Mouse (Mus musculus) kidney, postnatal 0 days (tissue): ENCODE results near the gene Gm9964. TPM values are rescaled to one million over a fixed set of nuclear protein-coding genes. Genes with fewer than 3 reads are reported as not detected.
"Not testable (repeated sequence)": the region's sequence is repeated elsewhere in the genome, so short reads cannot be mapped to it uniquely, and the experiment has no call there.

Source experiments
- ATAC-seq: fragments of 200-750 bp; cut with Nextera tagmentation; replicated peaks from 2 replicates; pipeline ENCODE4 v1.8.0; 2017; ENCODE audit warnings: low read depth, moderate number of reproducible peaks, moderate TSS enrichment, moderate library complexity; ENCODE audit not compliant: low FRiP score
- DNase-seq: peaks from one replicate; pipeline ENCODE4 v3.0.0-alpha.2; 2016; ENCODE audit warnings: low spot score
- H3K27ac ChIP-seq: fragments of 300-500 bp; sonication (generic); 2 replicates; pipeline ENCODE4 v1.5.1; 2014; ENCODE audit warnings: mild to moderate bottlenecking
- H3K27me3 ChIP-seq: fragments of 300-500 bp; sonication (generic); 2 replicates; pipeline ENCODE4 v1.6.1; 2014; ENCODE audit warnings: low read length, mixed read lengths; ENCODE audit not compliant: insufficient read depth
- H3K36me3 ChIP-seq: fragments of 300-500 bp; sonication (generic); 2 replicates; pipeline ENCODE4 v1.6.1; 2014; ENCODE audit warnings: low read length, mixed read lengths; ENCODE audit not compliant: insufficient read depth
- H3K4me1 ChIP-seq: fragments of 300-500 bp; sonication (generic); replicated peaks from 2 replicates; pipeline ENCODE4 v1.6.1; 2014; ENCODE audit warnings: antibody characterized with exemption, low read length, mixed read lengths; ENCODE audit not compliant: insufficient read depth
- H3K4me2 ChIP-seq: fragments of 300-500 bp; sonication (generic); 2 replicates; pipeline ENCODE4 v1.6.1; 2014; ENCODE audit warnings: mild to moderate bottlenecking, low read length, moderate library complexity, mixed read lengths
- H3K4me3 ChIP-seq: fragments of 300-500 bp; sonication (generic); replicated peaks from 2 replicates; pipeline ENCODE4 v1.5.1; 2014; ENCODE audit warnings: low read depth, low read length
- H3K9ac ChIP-seq: fragments of 300-500 bp; sonication (generic); 2 replicates; pipeline ENCODE4 v1.6.1; 2014; ENCODE audit warnings: low read depth, low read length
- H3K9me3 ChIP-seq: fragments of 300-500 bp; sonication (generic); replicated peaks from 2 replicates; pipeline ENCODE4 v1.6.1; 2016; ENCODE audit warnings: low read length, inconsistent platforms, mixed read lengths
- CTCF ChIP-seq: IDR thresholded peaks from 2 replicates; pipeline ENCODE4 v1.5.1; 2016; ENCODE audit warnings: antibody characterized with exemption, low read depth, mild to moderate bottlenecking, moderate library complexity
- WGBS: fragments of 180-500 bp; shearing (Covaris S2); extraction: QIAGEN DNeasy Blood & Tissue Kit; methylation state at CpG from one replicate; pipeline ENCODE4 v1.1.7; 2014; 5-methylcytosine and 5-hydroxymethylcytosine counted together
- polyA plus RNA-seq: library from polyadenylated mRNA; unstranded; fragments of >200 nt; fragmentation: Nextera tagmentation; extraction: Ambion mirVana; gene quantifications from 2 replicates; pipeline ENCODE4 v1.2.1, GENCODE M21; 2015

The Gm9964 gene
- polyA plus RNA-seq, 1 experiment from 2014 or later = not detected

DNA sequence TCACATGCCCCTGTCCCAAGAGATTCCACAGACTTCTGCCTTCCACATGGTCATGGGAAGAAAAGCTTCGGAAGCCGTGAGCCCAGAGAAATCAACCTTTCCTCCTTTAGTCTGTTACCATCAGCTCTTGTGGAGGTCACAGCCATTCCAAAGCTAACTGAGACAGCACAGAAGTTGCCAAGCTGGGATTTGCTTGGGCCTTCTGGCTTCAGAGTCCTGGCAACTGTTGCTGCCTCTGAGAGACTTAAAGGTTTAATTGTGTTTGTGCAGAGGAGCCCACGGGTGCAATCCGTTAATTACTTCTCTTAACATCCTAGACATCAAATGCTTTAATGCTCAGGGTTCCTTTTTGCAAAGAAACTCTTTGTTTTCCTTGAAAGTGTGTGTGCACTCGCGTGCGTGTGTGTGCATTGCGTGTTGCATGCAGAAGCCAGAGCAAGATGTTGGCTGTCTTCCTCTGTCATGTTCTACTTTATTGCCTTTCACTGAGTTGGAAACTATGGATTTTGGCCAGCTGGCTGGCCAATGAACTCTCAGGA, 20.2 kb upstream of the Gm9964 start:
- 72% methylated on average over 8 of the region's 8 CpGs for WGBS
- Histone ChIP-seq H3K4me3 (no peak overlapping the region), H3K27me3 (no peaks in the 10 kb centered on the region), H3K9me3 (no peaks in the 10 kb centered on the region), H3K4me2 (no peak overlapping the region), H3K4me1 (no peaks in the 10 kb centered on the region), H3K27ac (no peak overlapping the region), H3K36me3 (no peaks in the 10 kb centered on the region), H3K9ac (no peak overlapping the region)
- no peak for DNase-seq
- no peak for TF ChIP-seq CTCF
- ATAC-seq = no peak

DNA sequence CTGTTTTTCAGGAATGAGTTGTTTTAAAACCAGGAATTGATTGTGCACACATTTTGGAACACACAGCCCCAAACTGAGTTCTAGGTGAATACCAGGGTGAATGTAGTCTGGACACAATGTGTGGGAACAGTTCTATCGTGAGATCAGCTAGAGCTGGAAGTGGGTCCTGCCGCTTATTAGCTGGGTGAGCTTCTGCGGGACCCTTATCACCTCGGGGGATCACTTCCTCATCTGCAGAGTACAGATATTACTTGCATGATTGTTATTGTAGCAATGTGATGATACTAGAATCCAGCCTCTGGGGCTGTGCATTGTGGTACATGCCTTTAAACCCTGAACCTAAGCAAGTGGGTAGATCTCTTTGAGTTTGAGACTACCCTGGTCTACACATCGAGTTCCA, 13.8 kb upstream of the Gm9964 start:
- no peaks in the 10 kb centered on the region for H3K27me3 ChIP-seq
- H3K36me3 ChIP-seq = no peaks in the 10 kb centered on the region
- no peak overlapping the region for H3K4me3 ChIP-seq
- H3K4me1 ChIP-seq = peaks cover 8% of the 10 kb centered on the region; the same call in 1 of the 2 replicates
- DNase-seq (no peak), ATAC-seq (no peak)
- no peak overlapping the region for H3K27ac ChIP-seq
- 68% methylated on average over 5 of the region's 5 CpGs for WGBS
- TF ChIP-seq CTCF = no peak
- H3K9ac ChIP-seq = no peak overlapping the region
- H3K9me3 ChIP-seq = no peaks in the 10 kb centered on the region
- no peak overlapping the region for H3K4me2 ChIP-seq

DNA sequence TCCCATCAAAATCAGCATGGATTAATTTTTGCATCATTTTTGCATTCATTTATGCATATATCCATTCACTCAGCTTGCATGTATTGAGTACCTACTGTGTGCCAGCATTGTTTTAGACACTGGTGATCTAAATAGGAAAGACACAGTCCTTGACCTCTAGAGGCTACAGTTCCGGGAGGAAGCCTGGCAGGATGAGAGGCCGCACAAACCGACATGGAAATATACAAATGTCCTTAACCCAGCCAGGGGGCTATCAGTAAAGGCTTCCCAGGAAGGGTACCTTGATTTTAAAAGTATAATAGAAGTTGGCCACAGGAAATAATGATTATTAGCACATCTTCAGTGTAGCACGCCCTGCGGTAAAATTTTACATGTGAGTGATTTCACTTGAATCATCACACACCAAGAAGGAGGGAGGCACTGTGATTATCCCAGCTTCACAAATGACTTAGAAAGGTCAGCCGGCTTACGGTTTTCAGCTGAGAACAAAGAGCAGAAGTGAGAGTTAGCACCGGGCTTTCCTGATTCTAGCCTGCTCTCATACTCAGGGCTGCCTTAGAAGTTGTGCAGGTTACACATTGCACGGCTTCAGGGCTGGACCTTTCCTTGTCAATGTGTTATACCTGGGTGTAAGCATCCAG, 11.0 kb upstream of the Gm9964 start:
- Histone ChIP-seq H3K27me3 (no peaks in the 10 kb centered on the region), H3K4me1 (peaks cover 8% of the 10 kb centered on the region; the same call in 1 of the 2 replicates), H3K9me3 (no peaks in the 10 kb centered on the region), H3K9ac (no peak overlapping the region), H3K4me2 (no peak overlapping the region), H3K27ac (peak overlapping the region; percentile 78; the same call in 1 of the 2 replicates), H3K4me3 (no peak overlapping the region), H3K36me3 (no peaks in the 10 kb centered on the region)
- DNase-seq = no peak
- ATAC-seq = no peak
- no peak for TF ChIP-seq CTCF
- WGBS = 33% methylated on average over 9 of the region's 9 CpGs

DNA sequence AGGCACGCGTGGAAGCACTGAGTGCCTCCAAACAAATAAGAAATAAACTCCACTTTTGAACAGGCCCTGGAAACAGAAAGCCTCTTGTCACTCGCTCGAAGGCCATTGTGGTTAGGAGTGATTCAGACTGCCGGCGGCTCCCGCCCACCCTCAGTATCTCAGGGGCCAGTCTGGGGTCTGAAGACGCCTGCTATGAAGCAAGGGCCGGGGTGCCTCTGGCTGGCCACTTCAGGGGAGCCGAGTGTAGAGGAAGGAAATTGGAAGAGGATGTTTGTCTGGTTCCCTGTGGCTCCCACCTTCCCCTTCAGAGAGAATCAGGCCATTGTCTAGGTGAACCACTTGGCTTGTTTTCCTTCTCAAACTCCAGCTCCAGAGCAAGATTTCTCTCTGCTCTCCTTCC, 10.3 kb upstream of the Gm9964 start:
- no peaks in the 10 kb centered on the region for H3K9me3 ChIP-seq
- no peaks in the 10 kb centered on the region for H3K27me3 ChIP-seq
- H3K4me2 ChIP-seq = no peak overlapping the region
- peak overlapping the region; percentile 78 for H3K27ac ChIP-seq
- peaks cover 8% of the 10 kb centered on the region; the same call in 1 of the 2 replicates for H3K4me1 ChIP-seq
- WGBS = 22% methylated on average over 10 of the region's 10 CpGs
- DNase-seq = peak; percentile 47
- H3K9ac ChIP-seq = no peak overlapping the region
- TF ChIP-seq CTCF = no peak
- H3K4me3 ChIP-seq = no peak overlapping the region
- 0 out of 2 replicates have a peak, but pooled peaks have one; percentile 17 for ATAC-seq
- H3K36me3 ChIP-seq = no peaks in the 10 kb centered on the region

DNA sequence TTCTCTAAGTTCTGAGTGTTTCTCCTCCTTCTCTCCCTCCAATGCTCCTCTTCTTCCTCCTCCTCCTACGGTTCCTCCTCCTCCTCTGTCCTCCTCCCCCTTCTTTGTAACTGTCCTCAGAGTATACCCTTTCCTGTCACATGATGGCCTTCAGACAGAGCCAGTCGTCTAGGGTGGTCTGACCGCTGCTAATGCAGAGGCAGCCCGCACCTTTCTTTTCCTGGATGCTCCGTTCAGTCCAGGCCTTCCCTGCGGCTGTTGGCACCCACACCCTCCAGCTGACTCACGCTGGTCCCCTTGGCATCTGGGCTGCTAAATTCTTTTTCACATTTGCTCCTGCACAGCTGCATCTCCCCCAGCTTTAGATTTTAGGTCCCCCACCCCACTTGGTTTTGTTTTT, 9.8 kb upstream of the Gm9964 start:
- Histone ChIP-seq H3K9ac (no peak overlapping the region), H3K4me3 (no peak overlapping the region), H3K27ac (peak overlapping the region; percentile 78), H3K4me1 (peaks cover 8% of the 10 kb centered on the region; the same call in 1 of the 2 replicates), H3K4me2 (no peak overlapping the region), H3K9me3 (no peaks in the 10 kb centered on the region), H3K36me3 (no peaks in the 10 kb centered on the region), H3K27me3 (no peaks in the 10 kb centered on the region)
- no peak for ATAC-seq
- peak; percentile 68 for DNase-seq
- WGBS = 38% methylated on average over 7 of the region's 7 CpGs
- no peak for TF ChIP-seq CTCF

DNA sequence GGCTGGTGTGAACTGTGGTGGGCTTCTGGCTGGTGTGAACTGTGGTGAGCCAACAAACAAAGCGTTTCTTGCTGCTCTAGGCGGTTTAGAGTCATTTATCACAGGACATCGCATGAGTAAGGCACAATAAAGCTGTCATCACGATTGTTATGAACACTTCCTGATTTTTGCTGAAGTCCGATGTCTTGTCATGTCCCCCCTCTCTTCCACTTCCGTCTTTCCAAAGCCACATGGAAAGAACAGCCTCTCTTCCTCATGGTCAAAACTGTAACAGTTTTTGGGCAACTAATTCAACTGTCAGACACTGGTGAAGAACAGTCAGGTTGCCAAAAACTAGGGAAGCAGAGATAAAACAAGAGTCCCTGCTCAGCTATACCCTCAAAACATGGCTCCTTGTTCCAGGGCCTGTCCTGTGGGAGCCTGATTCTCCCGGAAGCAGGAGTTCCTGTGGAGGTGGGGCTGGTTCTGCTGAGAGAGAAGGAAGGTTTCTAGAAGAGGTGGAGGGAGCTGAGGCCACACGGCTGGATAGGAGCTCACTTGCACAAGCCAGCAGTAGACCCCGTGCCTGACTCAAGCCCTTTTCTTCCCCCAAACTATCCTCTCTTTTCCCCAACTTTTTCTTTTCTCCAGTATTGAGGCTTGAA, 9.1 kb upstream of the Gm9964 start:
- Histone ChIP-seq H3K27ac (peak overlapping the region; percentile 78), H3K9me3 (no peaks in the 10 kb centered on the region), H3K4me3 (no peak overlapping the region), H3K27me3 (no peaks in the 10 kb centered on the region), H3K4me2 (no peak overlapping the region), H3K9ac (no peak overlapping the region), H3K36me3 (no peaks in the 10 kb centered on the region), H3K4me1 (peaks cover 8% of the 10 kb centered on the region; the same call in 1 of the 2 replicates)
- 55% methylated on average over 9 of the region's 9 CpGs for WGBS
- no peak for TF ChIP-seq CTCF
- peak; percentile 64 for DNase-seq
- no peak for ATAC-seq

DNA sequence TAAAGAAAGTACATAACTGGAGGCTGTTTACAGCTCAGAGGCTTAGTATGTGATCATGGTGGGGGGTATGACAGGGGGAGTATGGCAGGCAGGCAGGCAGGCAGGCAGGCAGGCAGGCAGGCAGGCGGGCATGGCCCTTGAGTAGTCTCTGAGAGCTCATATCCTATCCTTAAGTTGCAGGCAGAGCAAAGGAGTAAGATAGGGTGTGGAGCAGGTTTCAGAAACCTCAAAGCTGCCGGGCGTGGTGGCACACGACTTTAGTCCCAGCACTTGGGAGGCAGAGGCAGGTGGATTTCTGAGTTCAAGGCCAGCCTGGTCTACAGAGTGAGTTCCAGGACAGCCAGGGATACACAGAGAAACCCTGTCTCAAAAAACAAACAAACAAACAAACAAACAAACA, 7.5 kb upstream of the Gm9964 start:
- not testable (repeated sequence) for H3K36me3 ChIP-seq, H3K9me3 ChIP-seq, DNase-seq, H3K4me3 ChIP-seq, H3K27ac ChIP-seq, H3K4me2 ChIP-seq, H3K9ac ChIP-seq, H3K27me3 ChIP-seq, ATAC-seq, H3K4me1 ChIP-seq
- WGBS = 95% methylated on average over 4 of the region's 4 CpGs
